Mouse (Mus musculus) megakaryocyte progenitor cell, adult 5-6 weeks (primary cell): ENCODE measurements around the gene Zfp524. TPM values are rescaled to one million over a fixed set of nuclear protein-coding genes. Genes with fewer than 3 reads are reported as not detected.
"Not testable (repeated sequence)": the region's sequence is repeated elsewhere in the genome, so short reads cannot be mapped to it uniquely, and the experiment has no call there.

Source experiments
- ATAC-seq: replicated peaks from 2 replicates; pipeline ENCODE4 v1.8.0; 2016; ENCODE audit warnings: mild to moderate bottlenecking, moderate TSS enrichment, inconsistent platforms; ENCODE audit not compliant: poor library complexity
- total RNA-seq, 2 experiments: library from RNA; stranded (forward) in 1 of 2; stranded (reverse) in 1 of 2; fragments of 157-497, 149-512 nt in 1 of 2; fragments of 200-1000 nt in 1 of 2; gene quantifications; 2 replicates each; pipeline versions ENCODE4 v1.2.3 to v1.2.4; 2015 to 2017

Gene Zfp524
- total RNA-seq, 2 experiments from 2014 or later, result 5.5 to 13.0 TPM

DNA sequence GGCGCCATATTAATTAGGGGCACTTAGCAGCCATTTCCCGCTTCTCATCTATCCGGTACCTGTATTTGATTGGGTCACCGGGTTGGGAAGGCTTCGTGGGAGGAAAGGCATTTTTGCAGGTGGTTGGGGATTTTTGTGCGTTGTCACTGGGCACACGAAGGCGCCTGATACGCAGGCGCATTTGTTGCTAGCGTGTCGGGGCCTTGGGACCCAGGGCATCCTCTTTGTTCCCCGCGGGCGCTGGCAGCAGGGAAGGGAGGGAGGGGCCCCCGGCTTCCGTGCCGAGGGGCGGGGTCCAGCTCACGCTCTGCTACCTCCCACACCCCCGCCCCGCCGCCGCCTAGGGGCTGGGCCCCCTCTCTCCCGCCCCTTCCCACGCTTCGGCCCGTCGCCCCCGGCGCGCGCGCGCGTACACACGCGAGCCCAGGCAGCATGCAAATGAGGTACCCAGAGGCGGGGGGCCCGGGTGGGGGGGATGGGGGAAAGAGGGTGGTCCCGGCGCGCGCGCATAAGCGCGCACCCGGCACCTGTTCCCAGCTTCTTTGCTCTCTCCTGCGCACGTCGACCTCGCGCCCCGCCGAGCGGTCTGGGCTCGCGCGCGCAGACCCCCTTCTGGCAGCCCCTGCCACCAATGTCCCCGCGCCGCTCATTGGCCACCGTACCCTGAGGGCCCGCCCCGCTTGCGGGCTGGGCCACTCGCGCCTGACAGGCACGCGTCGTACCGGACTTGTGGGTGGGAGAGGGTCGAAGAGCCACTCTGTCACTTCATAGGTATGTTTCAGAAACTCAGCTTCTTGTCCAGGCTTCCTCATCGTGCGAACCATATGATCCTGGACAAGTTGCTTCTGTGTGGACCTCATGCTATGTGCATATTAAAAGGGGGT is 1.1 kb downstream of the Zfp524 start, which contains the start of gene Gm44973:
TSS of gene Gm44973 (plus strand) at position 379 of the 884 bp plus-strand sequence.
- peak; percentile 55 for ATAC-seq

- ATAC-seq, result no peak
Observed at GRCm38 (mm10) chr7:5016057-5016456, 1.8 kb downstream of the Zfp524 start.

- ATAC-seq, result no peak
Observed at GRCm38 (mm10) chr7:5016920-5017319, 2.7 kb downstream of the Zfp524 start.

GRCm38 (mm10) chr7:5017352-5017751 is 3.1 kb downstream of the Zfp524 start:
- no peak for ATAC-seq

DNA sequence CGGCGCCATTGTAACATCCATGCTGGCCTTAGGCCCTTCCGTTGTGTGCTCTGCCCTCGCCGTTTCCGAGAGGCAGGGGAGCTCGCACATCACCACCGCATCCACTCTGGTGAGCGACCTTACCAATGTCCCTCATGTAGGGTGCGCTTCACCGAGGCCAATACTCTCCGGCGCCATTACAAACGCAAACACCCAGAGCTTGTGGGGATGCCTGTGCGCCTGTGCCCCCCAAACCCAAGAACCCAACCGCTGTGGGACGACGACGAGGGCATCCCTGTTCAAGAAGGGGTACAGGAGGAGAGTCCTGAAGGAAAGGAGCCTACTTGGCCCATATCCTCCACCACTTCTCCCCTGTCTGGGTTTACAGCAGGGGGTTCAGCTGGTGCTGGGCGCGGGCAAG is 3.7 kb downstream of the Zfp524 start:
- no peak for ATAC-seq

GRCm38 (mm10) chr7:5019576-5019975 is 5.4 kb downstream of the Zfp524 start:
- not testable (repeated sequence) for ATAC-seq

- ATAC-seq, result peak; percentile 79
Observed at GRCm38 (mm10) chr7:5020000-5020681, 5.9 kb downstream of the Zfp524 start, which contains the start of the genes Zfp865 and Ccdc106. Gene Zfp865 (plus strand): TSS chr7:5020376. Gene Ccdc106 (plus strand): TSS chr7:5020553.

DNA sequence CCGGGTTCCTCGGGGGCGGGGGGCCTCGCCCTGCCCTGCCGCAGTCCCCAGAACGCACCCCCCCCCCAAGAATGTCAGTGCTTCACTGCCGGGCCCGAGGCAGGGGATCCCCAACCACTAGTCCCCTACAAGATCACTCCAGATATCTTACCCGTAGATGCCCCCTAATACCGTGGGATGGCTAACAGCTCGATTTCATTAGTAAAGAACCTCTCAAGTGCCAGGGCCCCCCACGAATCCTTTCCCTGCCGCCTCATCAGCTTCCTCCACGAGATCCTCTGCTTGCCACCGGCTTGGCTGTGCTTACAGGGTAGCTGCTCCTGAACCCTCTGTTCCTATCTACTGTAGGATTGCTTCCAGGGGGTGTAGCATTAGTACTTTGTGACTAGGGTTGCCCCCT is 6.5 kb downstream of the Zfp524 start:
- 0 out of 2 replicates have a peak, but pooled peaks have one; percentile 5 for ATAC-seq

DNA sequence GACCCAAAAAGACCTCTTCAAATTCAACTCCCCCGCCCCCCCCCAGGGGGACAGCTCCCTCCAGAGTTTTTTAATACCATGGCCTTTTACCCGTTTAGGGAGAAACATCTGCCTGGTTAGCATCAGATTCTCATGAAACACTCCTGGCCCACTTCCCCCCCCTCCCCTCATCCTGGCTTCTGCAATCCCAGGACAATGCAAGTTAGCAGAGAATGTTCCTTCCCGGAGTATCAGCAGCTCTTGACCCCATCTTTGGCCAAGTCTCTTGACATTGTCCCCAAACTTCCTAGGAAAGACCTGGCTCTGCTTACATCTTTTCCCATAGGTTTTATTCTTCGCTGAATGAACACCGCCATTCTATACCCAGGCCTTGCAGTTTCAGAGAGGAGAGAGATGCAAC is 7.0 kb downstream of the Zfp524 start:
- ATAC-seq, result no peak

GRCm38 (mm10) chr7:5029543-5029942 is 15.3 kb downstream of the Zfp524 start:
- no peak for ATAC-seq

GRCm38 (mm10) chr7:5029946-5030345 is 15.7 kb downstream of the Zfp524 start:
- ATAC-seq, result no peak

GRCm38 (mm10) chr7:5030554-5031275 is 16.5 kb downstream of the Zfp524 start:
- no peak for ATAC-seq

DNA sequence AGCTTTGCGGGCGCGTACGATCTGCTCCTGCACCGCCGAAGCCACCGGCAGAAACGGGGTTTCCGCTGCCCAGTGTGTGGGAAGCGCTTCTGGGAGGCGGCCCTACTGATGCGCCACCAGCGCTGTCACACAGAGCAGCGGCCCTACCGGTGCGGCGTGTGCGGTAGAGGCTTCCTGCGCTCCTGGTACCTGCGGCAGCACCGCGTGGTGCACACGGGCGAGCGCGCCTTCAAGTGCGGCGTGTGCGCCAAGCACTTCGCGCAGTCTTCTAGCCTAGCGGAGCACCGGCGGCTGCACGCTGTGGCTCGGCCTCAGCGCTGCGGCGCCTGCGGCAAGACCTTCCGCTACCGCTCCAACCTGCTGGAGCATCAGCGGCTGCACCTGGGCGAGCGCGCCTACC is 17.3 kb downstream of the Zfp524 start:
- no peak for ATAC-seq

DNA sequence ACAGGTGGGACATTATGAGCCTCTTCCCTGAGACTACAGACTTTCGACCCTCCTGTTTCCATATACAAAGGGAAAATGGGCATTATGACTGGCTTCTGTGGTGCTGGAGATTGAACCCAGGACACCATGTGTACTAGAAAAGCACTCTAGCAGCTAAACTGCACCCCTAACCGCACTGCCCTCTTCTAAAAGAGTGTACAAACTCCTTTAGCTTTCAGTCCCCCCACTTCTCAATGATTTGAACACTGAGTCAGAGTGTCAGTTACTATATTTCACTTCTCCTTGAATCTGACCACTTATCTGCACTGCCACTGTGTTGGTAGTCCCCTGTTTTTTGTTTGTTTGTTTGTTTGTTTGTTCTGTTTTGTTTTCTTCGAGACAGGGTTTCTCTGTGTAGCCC is 19.6 kb downstream of the Zfp524 start, which contains the start of gene 4632433K11Rik:
TSS of gene 4632433K11Rik (plus strand) at position 301 of the 400 bp plus-strand sequence.
- ATAC-seq, result no peak

DNA sequence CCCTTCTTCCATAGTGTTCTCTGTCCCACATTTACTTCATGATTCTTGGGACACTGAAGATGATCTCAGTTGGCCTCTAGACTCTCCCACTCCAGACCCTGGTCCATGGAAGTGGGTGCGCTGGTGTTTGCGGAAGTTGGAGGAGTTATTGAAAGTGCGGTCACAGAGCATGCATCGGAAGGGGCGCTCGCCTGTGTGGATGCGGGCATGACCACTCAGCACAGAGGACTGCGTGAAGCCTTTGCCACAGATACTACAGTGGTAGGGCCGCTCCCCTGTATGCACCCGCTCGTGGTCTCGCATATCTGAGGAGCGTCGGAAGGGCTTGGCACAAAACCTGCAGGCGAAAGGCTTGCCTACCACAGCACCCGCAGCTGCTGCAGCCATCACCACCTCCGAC is 21.4 kb downstream of the Zfp524 start:
- no peak for ATAC-seq

DNA sequence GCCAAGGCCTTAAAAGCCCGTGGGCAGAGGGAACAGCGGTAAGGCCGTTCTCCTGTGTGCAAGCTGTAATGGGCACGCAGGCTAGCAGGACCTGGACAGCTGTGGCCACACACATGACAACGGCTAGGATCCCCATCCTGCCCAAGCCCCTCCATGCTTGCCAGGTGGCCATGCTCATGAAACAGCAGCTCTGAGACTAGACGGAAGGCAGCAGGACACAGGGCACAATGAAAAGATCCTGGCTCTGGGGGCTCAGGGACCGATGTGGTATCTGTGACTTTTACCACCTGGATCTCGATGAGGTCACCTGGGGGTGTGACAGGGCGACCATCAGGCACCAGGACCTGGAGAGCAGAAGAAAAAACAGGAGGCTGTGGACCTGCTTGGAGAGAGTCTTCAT is 21.9 kb downstream of the Zfp524 start:
- no peak for ATAC-seq

DNA sequence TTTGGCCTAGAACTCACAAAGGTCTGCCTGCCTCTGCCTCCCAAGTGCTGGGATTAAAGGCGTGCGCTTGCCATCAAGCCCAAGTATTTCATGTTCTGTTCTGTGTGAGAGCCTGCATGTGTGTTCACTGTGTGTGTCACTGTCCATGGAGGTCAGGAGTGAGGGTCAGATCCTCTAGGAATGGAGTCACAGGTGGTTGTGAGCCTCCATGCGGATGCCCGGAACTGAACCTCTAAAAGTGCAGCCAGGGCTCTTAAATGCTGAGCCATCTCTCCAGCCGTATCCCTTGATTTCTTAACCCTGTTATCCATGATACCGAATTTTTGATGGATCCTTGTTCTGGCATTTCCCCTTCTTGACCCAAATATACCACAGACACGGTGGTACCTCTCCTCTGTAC is 22.8 kb downstream of the Zfp524 start:
- no peak for ATAC-seq

DNA sequence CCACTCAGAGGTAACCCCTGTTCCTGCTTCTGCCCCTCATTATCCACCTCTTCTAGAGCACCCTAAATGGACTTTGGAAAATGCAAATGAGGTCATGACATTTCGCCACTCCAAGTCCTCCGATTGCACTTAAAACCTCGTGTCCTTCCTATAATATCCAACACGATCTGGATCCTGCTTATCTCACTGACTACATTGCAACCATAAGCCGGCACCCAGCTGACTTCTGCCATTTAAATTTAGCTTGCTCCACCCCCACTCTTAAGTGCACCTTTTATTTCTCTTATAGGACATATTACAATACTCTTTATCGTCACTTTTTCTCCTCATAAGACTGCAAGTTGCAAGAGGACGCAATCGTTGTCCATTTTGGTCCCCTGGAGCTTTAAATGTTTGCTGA is 23.3 kb downstream of the Zfp524 start:
- no peak for ATAC-seq

DNA sequence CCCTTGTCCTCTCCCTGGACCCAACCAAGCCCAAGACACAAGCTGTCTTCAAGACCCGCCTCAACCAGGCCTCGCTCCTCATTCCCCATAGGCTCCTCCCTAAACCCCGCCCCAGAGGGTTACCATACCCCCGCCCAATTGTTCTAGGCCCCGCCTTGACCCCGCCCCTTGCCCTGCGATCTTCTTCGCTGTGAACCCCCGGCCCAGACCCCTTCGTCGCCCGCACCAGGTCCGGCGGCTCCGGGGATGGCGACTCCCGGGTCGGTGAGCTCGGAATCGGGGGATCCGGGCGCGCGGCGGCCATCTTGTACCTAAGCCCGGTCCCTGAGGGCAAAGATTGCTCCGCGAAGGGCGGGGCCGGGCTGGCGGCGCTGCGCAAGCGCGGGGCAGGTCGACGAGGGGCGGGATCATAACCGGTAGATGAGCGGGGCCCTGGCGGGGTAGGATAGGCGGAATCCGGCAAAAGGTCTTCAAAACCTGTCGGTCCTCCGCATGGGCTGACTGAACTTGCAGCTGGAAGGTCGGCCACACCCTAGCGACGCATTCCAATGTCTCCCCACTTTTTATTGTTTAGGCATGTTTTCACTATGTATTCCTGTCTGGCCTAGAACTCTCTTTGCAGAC is 24.0 kb downstream of the Zfp524 start, which contains the start of gene Zfp784:
TSS of gene Zfp784 (minus strand) at position 338 of the 624 bp plus-strand sequence.
- peak; percentile 91 for ATAC-seq

DNA sequence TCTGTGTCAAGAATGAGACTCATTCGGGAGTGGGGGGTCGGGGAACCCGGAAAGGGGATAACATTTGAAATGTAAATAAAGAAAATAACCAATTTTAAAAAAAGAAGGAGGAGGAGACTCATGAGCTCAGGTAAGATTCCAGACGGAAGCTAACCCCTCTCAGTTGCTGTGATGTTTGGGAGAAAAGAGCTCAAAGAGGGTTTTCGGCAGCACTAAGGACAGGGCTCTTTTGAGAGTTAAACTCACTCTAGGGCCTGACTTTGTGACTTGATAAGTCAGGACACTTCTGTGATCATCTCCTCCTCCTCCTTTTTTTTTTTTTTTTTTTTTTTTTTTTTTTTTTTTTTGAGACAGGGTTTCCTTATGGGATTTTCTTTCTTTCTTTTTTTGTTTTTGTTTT is 24.7 kb downstream of the Zfp524 start:
- no peak for ATAC-seq

DNA sequence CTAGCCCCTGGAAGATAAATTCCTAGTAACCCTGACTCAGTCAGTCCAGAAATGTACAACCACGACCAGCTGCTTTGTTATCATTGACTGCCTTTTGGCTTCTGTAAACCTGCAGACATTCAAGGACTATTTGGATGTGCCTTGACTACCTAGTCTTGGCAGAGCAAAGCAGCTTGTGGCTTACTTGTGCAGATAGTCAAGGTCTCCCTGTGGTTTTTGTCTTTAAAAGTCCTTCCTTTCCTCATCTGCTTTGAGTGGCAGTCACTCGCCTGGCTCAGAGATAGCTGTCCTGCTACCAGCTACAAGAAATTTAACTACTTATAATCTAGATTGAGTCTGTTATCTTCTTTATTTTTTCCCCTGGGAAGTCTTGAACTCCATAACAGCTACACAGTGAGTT is 30.8 kb downstream of the Zfp524 start:
- peak; percentile 42 for ATAC-seq
